Mouse (Mus musculus): ENCODE results near the gene Plekhg5. TPM values are rescaled to one million over a fixed set of nuclear protein-coding genes. Genes with fewer than 3 reads are reported as not detected.

Gene Plekhg5
- polyA plus RNA-seq, 1 experiment from 2014 or later: 8.9 TPM

GRCm38 (mm10) chr4:152077191-152077590 lies 4.9 kb downstream of the Plekhg5 start:
- H3K4me3 ChIP-seq (ENCODE audit: low read depth, low read length): no peak overlapping the region
- no peak overlapping the region for H3K9ac ChIP-seq (ENCODE audit: low read depth, low read length)
- no peak for ATAC-seq (replicated peaks; ENCODE audit: low FRiP score)
- no peak overlapping the region for H3K27ac ChIP-seq (ENCODE audit: low read depth, low read length)
- H3K4me2 ChIP-seq: no peak overlapping the region
- no peaks in the 10 kb centered on the region for H3K4me1 ChIP-seq (replicated peaks; ENCODE audit: control insufficient read depth, insufficient read depth, low read length)
- H3K27me3 ChIP-seq (replicated peaks; ENCODE audit: control insufficient read depth, insufficient read depth, low read length): no peaks in the 10 kb centered on the region
- H3K9me3 ChIP-seq (ENCODE audit: control insufficient read depth, low read length): no peaks in the 10 kb centered on the region
- no peak for DNase-seq (ENCODE audit: low spot score)
- H3K36me3 ChIP-seq (ENCODE audit: control insufficient read depth, insufficient read depth, low read length): no peaks in the 10 kb centered on the region
- 84% methylated on average over 9 of the region's 9 CpGs for WGBS

- Histone ChIP-seq H3K4me1 (replicated peaks; ENCODE audit: control insufficient read depth, insufficient read depth, low read length) (no peaks in the 10 kb centered on the region), H3K36me3 (ENCODE audit: control insufficient read depth, insufficient read depth, low read length) (no peaks in the 10 kb centered on the region), H3K4me2 (no peak overlapping the region), H3K9me3 (ENCODE audit: control insufficient read depth, low read length) (no peaks in the 10 kb centered on the region), H3K27ac (ENCODE audit: low read depth, low read length) (no peak overlapping the region), H3K4me3 (ENCODE audit: low read depth, low read length) (no peak overlapping the region), H3K27me3 (replicated peaks; ENCODE audit: control insufficient read depth, insufficient read depth, low read length) (no peaks in the 10 kb centered on the region), H3K9ac (ENCODE audit: low read depth, low read length) (no peak overlapping the region)
- ATAC-seq (replicated peaks; ENCODE audit: low FRiP score) (no peak), DNase-seq (ENCODE audit: low spot score) (no peak)
- WGBS: 71% methylated on average over 10 of the region's 10 CpGs
Observed at GRCm38 (mm10) chr4:152078105-152078530, 5.8 kb downstream of the Plekhg5 start.

- ATAC-seq (replicated peaks; ENCODE audit: low FRiP score): no peak
- Histone ChIP-seq H3K9me3 (ENCODE audit: control insufficient read depth, low read length) (no peaks in the 10 kb centered on the region), H3K27me3 (replicated peaks; ENCODE audit: control insufficient read depth, insufficient read depth, low read length) (no peaks in the 10 kb centered on the region), H3K36me3 (ENCODE audit: control insufficient read depth, insufficient read depth, low read length) (no peaks in the 10 kb centered on the region), H3K4me2 (no peak overlapping the region), H3K4me1 (replicated peaks; ENCODE audit: control insufficient read depth, insufficient read depth, low read length) (no peaks in the 10 kb centered on the region), H3K9ac (ENCODE audit: low read depth, low read length) (no peak overlapping the region), H3K27ac (ENCODE audit: low read depth, low read length) (no peak overlapping the region), H3K4me3 (ENCODE audit: low read depth, low read length) (no peak overlapping the region)
- no peak for DNase-seq (ENCODE audit: low spot score)
- WGBS: 95% methylated on average over 3 of the region's 3 CpGs
Observed at GRCm38 (mm10) chr4:152079261-152079660, 7.0 kb downstream of the Plekhg5 start.

- ATAC-seq (replicated peaks; ENCODE audit: low FRiP score) (no peak), DNase-seq (ENCODE audit: low spot score) (no peak)
- Histone ChIP-seq H3K27ac (ENCODE audit: low read depth, low read length) (no peak overlapping the region), H3K9ac (ENCODE audit: low read depth, low read length) (no peak overlapping the region), H3K27me3 (replicated peaks; ENCODE audit: control insufficient read depth, insufficient read depth, low read length) (no peaks in the 10 kb centered on the region), H3K9me3 (ENCODE audit: control insufficient read depth, low read length) (no peaks in the 10 kb centered on the region), H3K4me3 (ENCODE audit: low read depth, low read length) (no peak overlapping the region), H3K4me2 (no peak overlapping the region), H3K36me3 (ENCODE audit: control insufficient read depth, insufficient read depth, low read length) (no peaks in the 10 kb centered on the region), H3K4me1 (replicated peaks; ENCODE audit: control insufficient read depth, insufficient read depth, low read length) (no peaks in the 10 kb centered on the region)
- 67% methylated on average over 7 of the region's 7 CpGs for WGBS
Observed at GRCm38 (mm10) chr4:152079931-152080330, 7.6 kb downstream of the Plekhg5 start.

GRCm38 (mm10) chr4:152083611-152084220 lies 11.4 kb downstream of the Plekhg5 start:
- 73% methylated on average over 7 of the region's 7 CpGs for WGBS

GRCm38 (mm10) chr4:152084616-152085015 lies 12.3 kb downstream of the Plekhg5 start:
- no peaks in the 10 kb centered on the region for H3K36me3 ChIP-seq (ENCODE audit: control insufficient read depth, insufficient read depth, low read length)
- H3K4me3 ChIP-seq (ENCODE audit: low read depth, low read length): no peak overlapping the region
- no peaks in the 10 kb centered on the region for H3K27me3 ChIP-seq (replicated peaks; ENCODE audit: control insufficient read depth, insufficient read depth, low read length)
- ATAC-seq (replicated peaks; ENCODE audit: low FRiP score): no peak
- no peak for DNase-seq (ENCODE audit: low spot score)
- no peak overlapping the region for H3K9ac ChIP-seq (ENCODE audit: low read depth, low read length)
- no peak overlapping the region for H3K4me2 ChIP-seq
- peaks cover 17% of the 10 kb centered on the region for H3K4me1 ChIP-seq (replicated peaks; ENCODE audit: control insufficient read depth, insufficient read depth, low read length)
- WGBS: 75% methylated on average over 7 of the region's 7 CpGs
- H3K9me3 ChIP-seq (ENCODE audit: control insufficient read depth, low read length): no peaks in the 10 kb centered on the region
- H3K27ac ChIP-seq (ENCODE audit: low read depth, low read length): no peak overlapping the region

More at GRCm38 (mm10) chr4:152083611-152084220, 11.4 kb downstream of the Plekhg5 start:
- no peaks in the 10 kb centered on the region for H3K27me3 ChIP-seq (replicated peaks; ENCODE audit: control insufficient read depth, insufficient read depth, low read length)
- DNase-seq (ENCODE audit: low spot score) (no peak), ATAC-seq (replicated peaks; ENCODE audit: low FRiP score) (no peak)
- H3K4me3 ChIP-seq (ENCODE audit: low read depth, low read length): no peak overlapping the region
- H3K9me3 ChIP-seq (ENCODE audit: control insufficient read depth, low read length): no peaks in the 10 kb centered on the region
- peaks cover 17% of the 10 kb centered on the region for H3K4me1 ChIP-seq (replicated peaks; ENCODE audit: control insufficient read depth, insufficient read depth, low read length)
- no peak overlapping the region for H3K4me2 ChIP-seq
- H3K36me3 ChIP-seq (ENCODE audit: control insufficient read depth, insufficient read depth, low read length): no peaks in the 10 kb centered on the region
- no peak overlapping the region for H3K27ac ChIP-seq (ENCODE audit: low read depth, low read length)
- no peak overlapping the region for H3K9ac ChIP-seq (ENCODE audit: low read depth, low read length)

- peak overlapping the region; percentile 92 for H3K4me2 ChIP-seq
- peak overlapping the region; percentile 83 for H3K9ac ChIP-seq (ENCODE audit: low read depth, low read length)
- peaks cover 21% of the 10 kb centered on the region for H3K4me1 ChIP-seq (replicated peaks; ENCODE audit: control insufficient read depth, insufficient read depth, low read length)
- ATAC-seq (replicated peaks; ENCODE audit: low FRiP score): peak; percentile 83
- DNase-seq (ENCODE audit: low spot score): peak; percentile 73
- no peaks in the 10 kb centered on the region for H3K9me3 ChIP-seq (ENCODE audit: control insufficient read depth, low read length)
- H3K36me3 ChIP-seq (ENCODE audit: control insufficient read depth, insufficient read depth, low read length): no peaks in the 10 kb centered on the region
- no peaks in the 10 kb centered on the region for H3K27me3 ChIP-seq (replicated peaks; ENCODE audit: control insufficient read depth, insufficient read depth, low read length)
- under 1% methylated on average over 78 of the region's 92 CpGs for WGBS
- no peak overlapping the region; the same call in 1 of the 2 replicates for H3K27ac ChIP-seq (ENCODE audit: low read depth, low read length)
- H3K4me3 ChIP-seq (ENCODE audit: low read depth, low read length): peak overlapping the region; percentile 78
Observed at GRCm38 (mm10) chr4:152086505-152087210, 14.4 kb downstream of the Plekhg5 start.

GRCm38 (mm10) chr4:152087211-152088081 lies 15.1 kb downstream of the Plekhg5 start:
- Histone ChIP-seq H3K4me1 (replicated peaks; ENCODE audit: control insufficient read depth, insufficient read depth, low read length) (peaks cover 26% of the 10 kb centered on the region), H3K4me3 (ENCODE audit: low read depth, low read length) (peak overlapping the region; percentile 78), H3K4me2 (peak overlapping the region; percentile 92), H3K36me3 (ENCODE audit: control insufficient read depth, insufficient read depth, low read length) (no peaks in the 10 kb centered on the region), H3K27ac (ENCODE audit: low read depth, low read length) (no peak overlapping the region), H3K27me3 (replicated peaks; ENCODE audit: control insufficient read depth, insufficient read depth, low read length) (no peaks in the 10 kb centered on the region), H3K9ac (ENCODE audit: low read depth, low read length) (peak overlapping the region; percentile 83), H3K9me3 (ENCODE audit: control insufficient read depth, low read length) (no peaks in the 10 kb centered on the region)
- WGBS: 7% methylated on average over 12 of the region's 12 CpGs
- ATAC-seq (replicated peaks; ENCODE audit: low FRiP score) (peak; percentile 11; the same call in 1 of the 2 replicates), DNase-seq (ENCODE audit: low spot score) (no peak)

Data from liver, embryonic 11.5 days (tissue).